Mouse (Mus musculus) cerebellum, adult 2 months (tissue): ENCODE data around the gene Acsf3.

ENCODE experiments used
- CTCF ChIP-seq: fragments of 200-500 bp; IDR thresholded peaks from 2 replicates; pipeline ENCODE4 v1.5.1; 2011; ENCODE audit warnings: low read depth, mild to moderate bottlenecking, control low read depth, low read length, moderate library complexity, borderline replicate concordance; ENCODE audit not compliant: insufficient read depth
- POLR2A ChIP-seq: fragments of 200-500 bp; IDR thresholded peaks from 2 replicates; pipeline ENCODE4 v1.6.1; 2011; ENCODE audit warnings: low read length, control low read depth, borderline replicate concordance; ENCODE audit not compliant: insufficient read depth

GRCm38 (mm10) chr8:122772431-122773060, 2.7 kb upstream of the Acsf3 start:
- no peak for TF ChIP-seq POLR2A
- TF ChIP-seq CTCF: no peak
